Mouse (Mus musculus) heart, adult 2 months (tissue): ENCODE results near the gene Tcf7l2. TPM values are rescaled to one million over a fixed set of nuclear protein-coding genes. Genes with fewer than 3 reads are reported as not detected.

Source experiments
- DNase-seq, 2 experiments: peaks; one replicate each; pipeline ENCODE4 v3.0.0; 2021
- H3K27ac ChIP-seq: fragments of 200-600 bp; 2 replicates; pipeline ENCODE4 v1.8.1; 2022
- H3K27me3 ChIP-seq: fragments of 200-500 bp; 2 replicates; pipeline ENCODE4 v1.6.1; 2012; ENCODE audit warnings: mild to moderate bottlenecking, low read length, inconsistent platforms, mixed read lengths; ENCODE audit not compliant: control insufficient read depth, insufficient read depth
- H3K36me3 ChIP-seq: fragments of 200-500 bp; 2 replicates; pipeline ENCODE4 v1.6.1; 2012; ENCODE audit warnings: low read length, inconsistent platforms; ENCODE audit not compliant: control insufficient read depth, insufficient read depth
- H3K4me1 ChIP-seq: fragments of 200-500 bp; 2 replicates; pipeline ENCODE4 v1.6.1; 2011; ENCODE audit warnings: low read length; ENCODE audit not compliant: control insufficient read depth, insufficient read depth
- H3K4me3 ChIP-seq: fragments of 200-600 bp; 2 replicates; pipeline ENCODE4 v1.8.1; 2022
- H3K79me2 ChIP-seq: fragments of 200-500 bp; replicated peaks from 2 replicates; pipeline ENCODE4 v1.6.1; 2012; ENCODE audit warnings: mild to moderate bottlenecking, inconsistent platforms, low read length, moderate library complexity, mixed read lengths; ENCODE audit not compliant: control insufficient read depth, insufficient read depth
- H3K9ac ChIP-seq: fragments of 200-500 bp; 2 replicates; pipeline ENCODE4 v1.6.1; 2012; ENCODE audit warnings: low read depth, mild to moderate bottlenecking, control low read depth, inconsistent platforms, low read length, mixed read lengths
- CTCF ChIP-seq: fragments of 200-600 bp; IDR thresholded peaks from 2 replicates; pipeline ENCODE4 v1.8.1; 2022; ENCODE audit warnings: antibody characterized with exemption, mild to moderate bottlenecking, moderate library complexity
- EP300 ChIP-seq: fragments of 200-500 bp; IDR thresholded peaks from 2 replicates; pipeline ENCODE4 v1.6.1; 2011; ENCODE audit warnings: low read depth, low read length, control low read depth; ENCODE audit not compliant: insufficient read depth
- POLR2A ChIP-seq: fragments of 200-500 bp; IDR thresholded peaks from 2 replicates; pipeline ENCODE4 v1.6.1; 2011; ENCODE audit warnings: mild to moderate bottlenecking, low read depth, low read length, control low read depth; ENCODE audit not compliant: insufficient read depth
- WGBS: fragments of 180-500 bp; shearing (Covaris S2); methylation state at CpG from one replicate; pipeline ENCODE4 v1.1.7; 2018; 5-methylcytosine and 5-hydroxymethylcytosine counted together
- intact Hi-C: fragments of 180-260 bp; cut with DNase I; formaldehyde crosslinking; loops from one replicate; pipeline ENCODE4 v1.15.1; 2025
- polyA plus RNA-seq: library from polyadenylated mRNA; depleted of rRNA; stranded (reverse); fragments of >200 nt; gene quantifications from 2 replicates; pipeline ENCODE4 v1.2.3, GENCODE M21; 2012
- total RNA-seq, 2 experiments: library from RNA; stranded (reverse); gene quantifications; 2 replicates each; pipeline ENCODE4 v1.2.3; 2021

Gene Tcf7l2
- total and polyA plus RNA-seq, 3 experiments: 11.1 to 14.4 (median 13.9) TPM

DNA sequence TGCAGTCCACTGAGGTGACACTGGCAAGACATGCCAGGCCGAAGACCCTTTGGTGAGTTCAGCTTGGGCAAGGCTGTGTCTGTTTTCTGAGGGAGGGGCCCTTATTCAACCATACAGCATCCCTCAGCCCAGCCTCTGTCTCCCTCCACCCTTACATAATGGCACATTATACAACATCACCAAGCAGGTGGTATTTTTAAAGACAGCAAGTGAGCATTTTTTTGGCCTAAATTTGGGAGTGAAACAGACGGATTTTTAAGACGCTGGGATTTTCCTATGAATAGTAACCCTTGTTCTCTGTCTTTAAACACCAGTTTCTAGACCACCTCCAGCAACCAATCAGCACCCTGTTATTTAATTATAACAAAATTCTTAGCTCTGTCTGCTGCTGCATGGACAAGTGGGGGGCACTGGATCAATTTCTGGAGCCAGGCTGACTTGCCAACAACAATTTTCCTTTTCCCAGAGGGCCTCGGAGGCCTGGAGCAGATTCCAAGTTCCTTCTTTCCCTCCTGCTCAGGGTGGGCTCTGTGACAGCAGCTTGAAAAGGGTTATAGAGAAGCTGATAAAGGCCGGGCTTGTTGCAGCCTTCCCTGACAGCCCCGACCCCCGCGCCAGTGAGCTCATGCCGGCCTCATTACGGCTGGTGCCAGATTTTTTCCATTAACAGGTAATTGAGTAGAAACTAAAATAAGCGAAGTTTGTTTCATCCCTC lies 199.1 kb downstream of the Tcf7l2 start:
- H3K79me2 ChIP-seq: no peaks in the 10 kb centered on the region
- no peak for DNase-seq
- no peak overlapping the region for H3K9ac ChIP-seq
- no peak overlapping the region for H3K27ac ChIP-seq
- WGBS: 45% methylated on average over 11 of the region's 11 CpGs
- no peaks in the 10 kb centered on the region for H3K36me3 ChIP-seq
- no peak for TF ChIP-seq EP300
- no peak for TF ChIP-seq POLR2A
- no peak for TF ChIP-seq CTCF
- H3K27me3 ChIP-seq: no peaks in the 10 kb centered on the region
- intact Hi-C loops: no loop called here
- no peaks in the 10 kb centered on the region for H3K4me1 ChIP-seq
- no peak overlapping the region for H3K4me3 ChIP-seq

DNA sequence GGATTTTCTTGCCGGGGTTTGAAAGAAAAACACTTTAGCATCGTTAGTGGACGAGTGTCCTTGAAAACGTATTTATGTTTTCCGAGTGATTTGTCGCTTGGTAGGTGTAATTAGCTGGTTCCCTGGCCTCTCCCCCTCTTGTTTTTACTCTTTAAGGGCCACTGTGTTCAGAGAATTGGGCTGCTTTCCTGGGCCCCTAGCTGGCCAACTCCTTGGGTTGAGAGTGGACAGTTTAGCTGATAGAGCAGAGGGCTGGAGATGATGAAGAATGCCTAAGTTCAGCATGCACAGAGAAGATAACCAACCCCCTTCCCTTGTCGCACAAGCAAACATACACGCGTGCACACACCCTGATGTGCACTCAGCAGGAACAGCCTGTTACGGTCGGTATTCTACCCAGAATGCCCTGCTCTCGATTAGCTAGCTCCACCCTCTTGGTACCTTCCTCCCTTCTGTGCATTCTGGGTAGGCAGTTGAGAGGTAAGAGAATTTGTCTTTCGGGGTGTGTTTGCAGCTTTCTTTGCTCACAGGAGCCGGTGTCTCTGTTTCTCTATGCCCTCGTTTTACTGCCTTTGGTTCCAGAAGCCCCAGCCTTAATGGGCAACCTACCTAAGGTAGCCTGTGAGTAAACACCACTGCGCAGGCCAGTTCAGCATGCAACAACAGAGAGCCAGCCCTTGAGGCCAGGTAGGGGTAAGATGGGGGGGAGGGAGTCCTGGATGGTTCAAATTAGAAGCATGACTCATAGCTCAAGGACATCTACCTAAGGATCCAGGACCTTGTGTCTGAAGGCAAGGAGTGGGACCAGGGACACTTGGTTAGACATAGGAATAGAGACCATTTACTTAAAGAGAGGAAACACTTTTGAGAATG lies 199.9 kb downstream of the Tcf7l2 start:
- TF ChIP-seq POLR2A (no peak), CTCF (no peak)
- Histone ChIP-seq H3K27ac (no peak overlapping the region), H3K9ac (no peak overlapping the region), H3K4me3 (no peak overlapping the region), H3K27me3 (no peaks in the 10 kb centered on the region), H3K36me3 (no peaks in the 10 kb centered on the region), H3K79me2 (no peaks in the 10 kb centered on the region), H3K4me1 (no peaks in the 10 kb centered on the region)
- WGBS: 71% methylated on average over 16 of the region's 16 CpGs
- DNase-seq: no peak
- intact Hi-C loops: no loop called here

DNA sequence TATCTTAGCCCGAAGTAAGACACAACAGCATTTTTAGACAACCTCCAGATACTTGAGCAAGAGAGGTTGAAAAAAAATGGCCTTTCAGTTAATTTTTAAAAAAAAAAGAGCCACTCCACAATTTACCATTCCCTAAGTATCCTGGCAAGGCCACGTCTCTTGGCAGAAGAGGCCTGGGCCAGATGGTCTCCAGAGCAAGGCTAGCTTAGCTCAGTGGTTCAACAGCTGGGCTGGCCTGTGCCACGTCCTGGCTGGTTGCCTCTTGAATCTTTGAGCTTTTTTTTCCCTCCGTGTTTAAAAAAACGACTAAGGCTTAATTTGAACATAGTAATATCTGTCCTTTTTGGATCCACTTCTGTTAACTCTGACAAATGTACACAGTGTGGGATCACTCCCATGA lies 209.8 kb downstream of the Tcf7l2 start:
- H3K4me3 ChIP-seq: no peak overlapping the region
- peak; percentile 61 to 72 for DNase-seq
- WGBS: 71% methylated on average over 5 of the region's 5 CpGs
- no peaks in the 10 kb centered on the region for H3K27me3 ChIP-seq
- intact Hi-C loops: no loop called here
- no peak overlapping the region for H3K27ac ChIP-seq
- no peaks in the 10 kb centered on the region for H3K36me3 ChIP-seq
- TF ChIP-seq POLR2A (no peak), CTCF (no peak), EP300 (no peak)
- H3K79me2 ChIP-seq: no peaks in the 10 kb centered on the region
- no peak overlapping the region for H3K9ac ChIP-seq
- no peaks in the 10 kb centered on the region; the same call in 1 of the 2 replicates for H3K4me1 ChIP-seq

DNA sequence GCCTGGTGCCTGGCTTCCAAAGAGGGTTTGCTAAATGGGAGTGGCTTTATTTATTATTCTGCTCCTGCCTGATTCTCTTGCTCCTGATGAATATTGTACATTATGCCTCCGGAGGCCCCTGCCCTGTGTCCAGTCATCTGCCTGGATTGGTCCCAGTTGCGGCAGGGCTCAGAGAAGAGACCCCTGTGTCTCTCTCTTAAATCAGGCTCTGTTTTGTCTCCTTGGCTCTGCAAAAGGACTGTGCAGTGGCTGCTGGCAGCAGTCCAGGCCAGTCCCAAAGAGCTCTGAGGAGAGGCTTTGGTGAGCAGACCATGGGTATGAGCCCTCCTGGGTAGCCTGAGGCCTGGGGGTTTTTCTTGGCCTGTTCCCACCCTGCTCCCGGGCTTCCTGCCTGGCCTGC lies 211.6 kb downstream of the Tcf7l2 start:
- WGBS: 53% methylated on average over 3 of the region's 3 CpGs
- H3K27me3 ChIP-seq: no peaks in the 10 kb centered on the region
- H3K4me1 ChIP-seq: no peaks in the 10 kb centered on the region; the same call in 1 of the 2 replicates
- intact Hi-C loops: no loop called here
- H3K36me3 ChIP-seq: no peaks in the 10 kb centered on the region
- no peak overlapping the region for H3K27ac ChIP-seq
- H3K9ac ChIP-seq: no peak overlapping the region
- DNase-seq: peak; percentile 42 to 50
- no peak overlapping the region for H3K4me3 ChIP-seq
- no peak for TF ChIP-seq EP300
- H3K79me2 ChIP-seq: no peaks in the 10 kb centered on the region

DNA sequence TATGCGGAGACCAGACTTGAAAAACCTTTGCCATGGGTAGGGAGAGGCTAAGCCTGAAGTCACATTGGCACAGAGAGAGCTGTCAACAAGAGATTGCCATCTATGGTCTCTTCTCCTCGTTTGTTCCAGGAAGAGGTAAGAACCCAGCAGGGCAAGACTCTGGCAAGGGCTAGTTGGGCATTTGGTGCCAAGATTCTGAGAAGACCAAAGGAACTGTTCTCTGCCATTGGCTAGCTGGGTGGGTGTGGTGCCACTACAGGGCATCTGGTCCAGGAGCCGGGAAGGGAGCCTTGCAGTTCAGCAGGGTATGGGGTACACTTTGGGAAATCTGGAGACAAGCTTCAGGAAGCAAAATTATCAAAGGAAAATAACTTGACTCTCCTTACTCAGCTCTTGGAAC lies 213.5 kb downstream of the Tcf7l2 start:
- no peak overlapping the region for H3K9ac ChIP-seq
- no peaks in the 10 kb centered on the region for H3K36me3 ChIP-seq
- H3K27me3 ChIP-seq: no peaks in the 10 kb centered on the region
- 66% methylated on average over 3 of the region's 3 CpGs for WGBS
- H3K79me2 ChIP-seq: no peaks in the 10 kb centered on the region
- no peak overlapping the region for H3K4me3 ChIP-seq
- intact Hi-C loops: no loop called here
- TF ChIP-seq POLR2A (no peak), CTCF (no peak), EP300 (no peak)
- H3K27ac ChIP-seq: no peak overlapping the region
- no peaks in the 10 kb centered on the region; the same call in 1 of the 2 replicates for H3K4me1 ChIP-seq
- no peak for DNase-seq

DNA sequence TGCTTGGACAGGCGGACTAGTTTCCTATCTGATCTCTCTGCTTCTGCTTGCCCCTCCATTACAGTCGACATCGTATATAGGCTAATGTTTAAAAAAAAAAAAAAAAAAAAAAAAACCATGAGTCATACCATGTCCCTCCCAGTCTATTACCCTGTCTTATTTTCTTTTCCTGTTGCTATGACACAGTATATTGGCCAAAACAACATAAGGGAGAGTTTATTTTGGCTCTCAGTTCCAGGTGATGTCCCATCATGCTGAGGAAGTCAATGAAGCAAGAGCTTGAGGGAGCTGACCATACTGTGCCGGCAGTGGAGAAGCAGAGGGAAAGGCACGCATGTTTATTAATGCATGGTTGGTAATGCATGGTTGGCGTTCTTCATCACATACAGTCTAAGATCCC lies 215.1 kb downstream of the Tcf7l2 start:
- Histone ChIP-seq H3K27ac (no peak overlapping the region), H3K9ac (no peak overlapping the region), H3K4me1 (no peaks in the 10 kb centered on the region; the same call in 1 of the 2 replicates), H3K79me2 (no peaks in the 10 kb centered on the region), H3K36me3 (no peaks in the 10 kb centered on the region), H3K4me3 (no peak overlapping the region), H3K27me3 (no peaks in the 10 kb centered on the region)
- WGBS: 70% methylated on average over 6 of the region's 6 CpGs
- intact Hi-C loops: no loop called here
- DNase-seq: no peak
- TF ChIP-seq EP300: no peak
- TF ChIP-seq POLR2A: no peak
- TF ChIP-seq CTCF: no peak
